Mouse (Mus musculus) left cerebral cortex, postnatal 4 days (tissue): Measurements from ENCODE around the gene Fank1. TPM values are rescaled to one million over a fixed set of nuclear protein-coding genes. Genes with fewer than 3 reads are reported as not detected.

ENCODE experiments used
- DNase-seq: peaks from one replicate; pipeline ENCODE4 v3.0.0-alpha.2; 2022
- intact Hi-C: fragments of 180-260 bp; cut with DNase I; formaldehyde crosslinking; loops from one replicate; pipeline ENCODE4 v1.15.1; 2025
- total RNA-seq, 2 experiments: library from RNA; stranded (reverse); gene quantifications; 2 replicates each; pipeline ENCODE4 v1.2.3; 2021

Fank1 gene
- total RNA-seq, 2 experiments from 2014 or later, result 3.5 to 4.9 TPM

- DNase-seq, result peak; percentile 97
- intact Hi-C loops, result no loop called here
Measured at GRCm38 (mm10) chr7:133765849-133766243, 10.8 kb upstream of the Fank1 start.

GRCm38 (mm10) chr7:133768027-133768426 is 8.6 kb upstream of the Fank1 start:
- DNase-seq, result peak; percentile 43
- intact Hi-C loops, result no loop called here

GRCm38 (mm10) chr7:133768517-133768916 is 8.1 kb upstream of the Fank1 start:
- intact Hi-C loops, result no loop called here
- DNase-seq, result no peak

- intact Hi-C loops, result no loop called here
- no peak for DNase-seq
Measured at GRCm38 (mm10) chr7:133775179-133775578, 1.5 kb upstream of the Fank1 start.

- intact Hi-C loops, result no loop called here
- peak; percentile 37 for DNase-seq
Measured at GRCm38 (mm10) chr7:133775796-133776625, 650 bp upstream of the Fank1 start.

- no peak for DNase-seq
- intact Hi-C loops, result no loop called here
Measured at GRCm38 (mm10) chr7:133781583-133781982, 4.9 kb downstream of the Fank1 start.

- DNase-seq, result no peak
- intact Hi-C loops, result no loop called here
Measured at GRCm38 (mm10) chr7:133781991-133782390, 5.3 kb downstream of the Fank1 start.

- intact Hi-C loops, result no loop called here
- DNase-seq, result peak; percentile 90
Measured at GRCm38 (mm10) chr7:133782717-133783435, 6.2 kb downstream of the Fank1 start, which contains the start of gene Dhx32. Dhx32 (minus strand) TSS chr7:133782726.

- no peak for DNase-seq
- intact Hi-C loops, result no loop called here
Measured at GRCm38 (mm10) chr7:133787571-133787970, 10.9 kb downstream of the Fank1 start.

GRCm38 (mm10) chr7:133788147-133788546 is 11.5 kb downstream of the Fank1 start:
- intact Hi-C loops, result no loop called here
- no peak for DNase-seq

- peak; percentile 45 for DNase-seq
Measured at GRCm38 (mm10) chr7:133790171-133790570, 13.5 kb downstream of the Fank1 start.

GRCm38 (mm10) chr7:133790608-133791229 is 14.1 kb downstream of the Fank1 start:
- intact Hi-C loops, result no loop called here
- DNase-seq, result no peak

More at GRCm38 (mm10) chr7:133790171-133790570, 13.5 kb downstream of the Fank1 start:
- intact Hi-C loops, result no loop called here

GRCm38 (mm10) chr7:133792771-133793170 is 16.1 kb downstream of the Fank1 start:
- intact Hi-C loops, result no loop called here
- no peak for DNase-seq

GRCm38 (mm10) chr7:133793248-133794131 is 16.8 kb downstream of the Fank1 start:
- intact Hi-C loops, result no loop called here
- peak; percentile 59 for DNase-seq

GRCm38 (mm10) chr7:133794720-133795119 is 18.1 kb downstream of the Fank1 start:
- intact Hi-C loops, result no loop called here
- DNase-seq, result no peak

- no peak for DNase-seq
- intact Hi-C loops, result no loop called here
Measured at GRCm38 (mm10) chr7:133799928-133800327, 23.3 kb downstream of the Fank1 start.

GRCm38 (mm10) chr7:133801823-133802222 is 25.2 kb downstream of the Fank1 start:
- peak; percentile 14 for DNase-seq

GRCm38 (mm10) chr7:133805614-133806175 is 29.0 kb downstream of the Fank1 start:
- intact Hi-C loops, result no loop called here
- DNase-seq, result peak; percentile 78

More at GRCm38 (mm10) chr7:133801823-133802222, 25.2 kb downstream of the Fank1 start:
- intact Hi-C loops, result no loop called here

GRCm38 (mm10) chr7:133812927-133813326 is 36.3 kb downstream of the Fank1 start:
- no peak for DNase-seq

GRCm38 (mm10) chr7:133813331-133813730 is 36.7 kb downstream of the Fank1 start:
- DNase-seq, result no peak
- intact Hi-C loops, result no loop called here

More at GRCm38 (mm10) chr7:133812927-133813326, 36.3 kb downstream of the Fank1 start:
- intact Hi-C loops, result no loop called here
